Mouse (Mus musculus): ENCODE results near the gene Pola1.

GRCm38 (mm10) chrX:93650738-93651137, 18.8 kb upstream of the Pola1 start:
- no peak for TF ChIP-seq GATA1 (IDR thresholded peaks at IDR 0.05; ENCODE audit: borderline replicate concordance, low read length)
- TF ChIP-seq FLI1 (IDR thresholded peaks at IDR 0.05; ENCODE audit: low read length), result no peak

Data from megakaryocyte, embryonic 14.5 days (primary cell).